In the genomic region with DNA sequence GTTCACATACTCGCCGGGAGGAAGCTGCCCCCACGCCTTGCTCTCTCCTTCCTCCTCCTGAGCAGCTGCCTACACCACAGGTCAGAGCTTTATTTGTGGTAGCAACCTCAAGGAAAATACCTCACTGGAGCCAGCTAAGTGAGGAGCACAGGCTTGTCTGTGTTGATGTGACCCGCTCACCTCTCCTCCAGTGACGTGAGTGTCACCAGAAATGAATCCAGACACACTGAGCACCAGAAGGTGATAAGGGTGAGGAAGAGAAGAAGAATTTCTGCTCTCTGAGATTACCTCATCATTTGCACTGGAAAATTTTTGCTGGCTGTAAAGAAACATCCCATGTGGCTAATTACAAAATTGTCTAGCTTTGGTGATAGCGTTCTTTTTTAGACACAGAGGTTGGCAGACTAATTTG, we compare ENCODE assay signal across 13 mouse cellular contexts.
DNase-seq lines count a peak whose midpoint lies in the region; ATAC-seq and TF ChIP-seq lines count a peak whose summit lies in the region.
"Had no signal": no experiment of that assay in that cellular context is flagged by ENCODE, and none has a peak within 500 bp of the region (broad histone marks: within the 10 kb centered on the region; RNA-seq: fewer than 3 reads in every experiment).

No protein-coding gene starts in this region.

- H3K4me1 ChIP-seq in forebrain, embryonic 14.5 days (ENCODE audit: control insufficient read depth, insufficient read depth, low read length): peaks cover 4% of the 10 kb centered on the region; the same call in 1 of the 2 replicates
- H3K4me1 ChIP-seq in forebrain, embryonic 11.5 days (replicated peaks; ENCODE audit: control insufficient read depth, insufficient read depth, low read length): no peaks in the 10 kb centered on the region
- H3K4me1 ChIP-seq: embryonic facial prominence, embryonic 13.5 days; limb, embryonic 13.5 days had no signal

- H3K36me3 ChIP-seq in forebrain, embryonic 14.5 days (ENCODE audit: control insufficient read depth, insufficient read depth, low read length): no peaks in the 10 kb centered on the region
- H3K36me3 ChIP-seq in forebrain, embryonic 11.5 days (ENCODE audit: control insufficient read depth, insufficient read depth, low read length): no peaks in the 10 kb centered on the region
- H3K36me3 ChIP-seq: embryonic facial prominence, embryonic 13.5 days; limb, embryonic 13.5 days had no signal

- H3K9me3 ChIP-seq in forebrain, embryonic 14.5 days (replicated peaks; ENCODE audit: control insufficient read depth, low read length): no peaks in the 10 kb centered on the region
- H3K9me3 ChIP-seq in forebrain, embryonic 11.5 days (ENCODE audit: control insufficient read depth, low read length): no peaks in the 10 kb centered on the region
- H3K9me3 ChIP-seq: embryonic facial prominence, embryonic 13.5 days; limb, embryonic 13.5 days had no signal

- H3K27ac ChIP-seq in forebrain, embryonic 14.5 days (ENCODE audit: low read depth, low read length): no peak overlapping the region
- H3K27ac ChIP-seq in forebrain, embryonic 11.5 days (ENCODE audit: low read depth, low read length): no peak overlapping the region
- peak overlapping the region; percentile 77 for H3K27ac ChIP-seq in layer of hippocampus, adult 2 months
- H3K27ac ChIP-seq: embryonic facial prominence, embryonic 13.5 days; limb, embryonic 13.5 days; macrophage had no signal

- TF ChIP-seq CTCF in layer of hippocampus, adult 2 months (conservative IDR thresholded peaks at IDR 0.05): no peak
- TF ChIP-seq CTCF in brain, embryonic 14.5 days (IDR thresholded peaks at IDR 0.05; ENCODE audit: borderline replicate concordance, extremely low read depth, insufficient read depth, insufficient read length): no peak

- H3K4me3 ChIP-seq in forebrain, embryonic 14.5 days (ENCODE audit: low read depth, low read length): no peak overlapping the region
- H3K4me3 ChIP-seq in forebrain, embryonic 11.5 days (ENCODE audit: low read depth, low read length): no peak overlapping the region
- no peak overlapping the region for H3K4me3 ChIP-seq in layer of hippocampus, adult 2 months
- H3K4me3 ChIP-seq: embryonic facial prominence, embryonic 13.5 days; limb, embryonic 13.5 days had no signal

- 45% methylated on average over 6 of the region's 6 CpGs for WGBS in forebrain, embryonic 14.5 days
- WGBS in forebrain, embryonic 11.5 days: 85% methylated on average over 6 of the region's 6 CpGs

- no peaks in the 10 kb centered on the region for H3K27me3 ChIP-seq in forebrain, embryonic 14.5 days (replicated peaks; ENCODE audit: control insufficient read depth, insufficient read depth, low read length)
- no peaks in the 10 kb centered on the region for H3K27me3 ChIP-seq in forebrain, embryonic 11.5 days (ENCODE audit: control insufficient read depth, insufficient read depth, low read length)
- H3K27me3 ChIP-seq: embryonic facial prominence, embryonic 13.5 days; limb, embryonic 13.5 days had no signal

- no peak overlapping the region for H3K9ac ChIP-seq in forebrain, embryonic 14.5 days (ENCODE audit: low read length)
- H3K9ac ChIP-seq in forebrain, embryonic 11.5 days (ENCODE audit: low read length): no peak overlapping the region
- H3K9ac ChIP-seq: embryonic facial prominence, embryonic 13.5 days; limb, embryonic 13.5 days had no signal

- no peak for TF ChIP-seq POLR2A in brain, embryonic 14.5 days (IDR thresholded peaks at IDR 0.05; ENCODE audit: borderline replicate concordance, extremely low read depth, insufficient read depth, insufficient read length, poor library complexity, severe bottlenecking)

- DNase-seq in forebrain, embryonic 14.5 days (ENCODE audit: low spot score): peak; percentile 36
- DNase-seq in forebrain, embryonic 11.5 days (ENCODE audit: low spot score): no peak
- DNase-seq in layer of hippocampus, adult 2 months (ENCODE audit: low spot score in 2 of 2): peak in 1 of 2 experiments; percentile 35
- DNase-seq in layer of hippocampus, adult 8-10 months (ENCODE audit: low spot score in 2 of 2): no peak
- DNase-seq in brain, embryonic 14.5 days (ENCODE audit: low read depth): peak; percentile 51
- peak; percentile 6 for DNase-seq in heart, postnatal 4 days
- DNase-seq in T-cell, adult 2 months (ENCODE audit: low spot score): no peak
- no peak for DNase-seq in urinary bladder, postnatal 14 days (ENCODE audit: low spot score)
- DNase-seq: retina, postnatal 1 day had no signal

- ATAC-seq in forebrain, embryonic 14.5 days: peak; percentile 10; the same call in 1 of the 2 replicates
- no peak for ATAC-seq in forebrain, embryonic 11.5 days (replicated peaks; ENCODE audit: low FRiP score)
- ATAC-seq: intestine, embryonic 16.5 days had no signal

- H3K4me2 ChIP-seq in forebrain, embryonic 14.5 days (ENCODE audit: low read length): no peak overlapping the region
- no peak overlapping the region for H3K4me2 ChIP-seq in forebrain, embryonic 11.5 days (ENCODE audit: low read depth, low read length, severe bottlenecking)
- H3K4me2 ChIP-seq: embryonic facial prominence, embryonic 13.5 days; limb, embryonic 13.5 days had no signal

Comparison
In these comparisons a context has a peak if more than half of its experiments do, and no peak if none do; other contexts are left out.
1. DNase-seq: peak in forebrain, embryonic 14.5 days (single experiment), brain, embryonic 14.5 days (single experiment) and heart, postnatal 4 days (single experiment); none in forebrain, embryonic 11.5 days (single experiment), layer of hippocampus, adult 8-10 months (0 of 2), T-cell, adult 2 months (single experiment) and urinary bladder, postnatal 14 days (single experiment).